Mouse (Mus musculus): ENCODE results near the gene Ssx2ip. TPM values are rescaled to one million over a fixed set of nuclear protein-coding genes. Genes with fewer than 3 reads are reported as not detected.
A peak's percentile ranks its signal among the peaks of the same experiment; 100 is the strongest.

The Ssx2ip gene
- polyA plus RNA-seq, 1 experiment from 2014 or later: 25.1 TPM

- Histone ChIP-seq H3K4me3 (ENCODE audit: low read depth, low read length) (no peak overlapping the region), H3K9me3 (ENCODE audit: control insufficient read depth, low read length) (no peaks in the 10 kb centered on the region), H3K27me3 (ENCODE audit: control insufficient read depth, insufficient read depth, low read length) (no peaks in the 10 kb centered on the region), H3K9ac (ENCODE audit: low read depth, low read length) (no peak overlapping the region), H3K4me1 (replicated peaks; ENCODE audit: control insufficient read depth, insufficient read depth, low read length) (no peaks in the 10 kb centered on the region; the same call in 1 of the 2 replicates), H3K4me2 (replicated peaks; ENCODE audit: low read depth, low read length) (no peak overlapping the region), H3K27ac (ENCODE audit: low read depth, low read length) (no peak overlapping the region), H3K36me3 (ENCODE audit: control insufficient read depth, insufficient read depth, low read length) (no peaks in the 10 kb centered on the region)
- ATAC-seq (ENCODE audit: low FRiP score): no peak
- DNase-seq (ENCODE audit: low spot score): no peak
- WGBS: 89% methylated on average over 3 of the region's 3 CpGs
These were observed 43.2 kb downstream of the Ssx2ip start for GRCm38 (mm10) chr3:146447598-146447997.

- H3K27me3 ChIP-seq (ENCODE audit: control insufficient read depth, insufficient read depth, low read length): no peaks in the 10 kb centered on the region
- H3K36me3 ChIP-seq (ENCODE audit: control insufficient read depth, insufficient read depth, low read length): no peaks in the 10 kb centered on the region
- 89% methylated on average over 10 of the region's 10 CpGs for WGBS
- no peak overlapping the region for H3K4me2 ChIP-seq (replicated peaks; ENCODE audit: low read depth, low read length)
- H3K27ac ChIP-seq (ENCODE audit: low read depth, low read length): no peak overlapping the region
- H3K9me3 ChIP-seq (ENCODE audit: control insufficient read depth, low read length): no peaks in the 10 kb centered on the region
- DNase-seq (ENCODE audit: low spot score) (no peak), ATAC-seq (ENCODE audit: low FRiP score) (no peak)
- H3K4me3 ChIP-seq (ENCODE audit: low read depth, low read length): no peak overlapping the region
- H3K9ac ChIP-seq (ENCODE audit: low read depth, low read length): no peak overlapping the region
- H3K4me1 ChIP-seq (replicated peaks; ENCODE audit: control insufficient read depth, insufficient read depth, low read length): no peaks in the 10 kb centered on the region; the same call in 1 of the 2 replicates
These were observed 43.9 kb downstream of the Ssx2ip start for GRCm38 (mm10) chr3:146448372-146448771.

- Histone ChIP-seq H3K4me1 (replicated peaks; ENCODE audit: control insufficient read depth, insufficient read depth, low read length) (no peaks in the 10 kb centered on the region; the same call in 1 of the 2 replicates), H3K4me2 (replicated peaks; ENCODE audit: low read depth, low read length) (no peak overlapping the region), H3K4me3 (ENCODE audit: low read depth, low read length) (no peak overlapping the region), H3K27ac (ENCODE audit: low read depth, low read length) (no peak overlapping the region), H3K36me3 (ENCODE audit: control insufficient read depth, insufficient read depth, low read length) (no peaks in the 10 kb centered on the region), H3K9ac (ENCODE audit: low read depth, low read length) (no peak overlapping the region), H3K9me3 (ENCODE audit: control insufficient read depth, low read length) (no peaks in the 10 kb centered on the region), H3K27me3 (ENCODE audit: control insufficient read depth, insufficient read depth, low read length) (no peaks in the 10 kb centered on the region)
- WGBS: 85% methylated on average over 6 of the region's 6 CpGs
- DNase-seq (ENCODE audit: low spot score): no peak
- no peak for ATAC-seq (ENCODE audit: low FRiP score)
These were observed 44.5 kb downstream of the Ssx2ip start for GRCm38 (mm10) chr3:146448969-146449368.

GRCm38 (mm10) chr3:146449745-146450250, 45.4 kb downstream of the Ssx2ip start, which contains the start of gene Ctbs:
Ctbs (plus strand) TSS chr3:146449795.
- Histone ChIP-seq H3K27me3 (ENCODE audit: control insufficient read depth, insufficient read depth, low read length) (no peaks in the 10 kb centered on the region), H3K36me3 (ENCODE audit: control insufficient read depth, insufficient read depth, low read length) (no peaks in the 10 kb centered on the region), H3K9ac (ENCODE audit: low read depth, low read length) (peak within 1 kb of the TSS; percentile 69), H3K27ac (ENCODE audit: low read depth, low read length) (peak within 1 kb of the TSS; percentile 31; the same call in 1 of the 2 replicates), H3K4me3 (ENCODE audit: low read depth, low read length) (peak within 1 kb of the TSS; percentile 45), H3K4me2 (replicated peaks; ENCODE audit: low read depth, low read length) (peak within 1 kb of the TSS; percentile 67), H3K4me1 (replicated peaks; ENCODE audit: control insufficient read depth, insufficient read depth, low read length) (no peaks in the 10 kb centered on the region; the same call in 1 of the 2 replicates), H3K9me3 (ENCODE audit: control insufficient read depth, low read length) (no peaks in the 10 kb centered on the region)
- DNase-seq (ENCODE audit: low spot score) (no peak), ATAC-seq (ENCODE audit: low FRiP score) (no peak)
- 59% methylated on average over 9 of the region's 9 CpGs for WGBS

- WGBS: under 1% methylated on average over 29 of the region's 29 CpGs
- Histone ChIP-seq H3K4me1 (replicated peaks; ENCODE audit: control insufficient read depth, insufficient read depth, low read length) (no peaks in the 10 kb centered on the region; the same call in 1 of the 2 replicates), H3K36me3 (ENCODE audit: control insufficient read depth, insufficient read depth, low read length) (no peaks in the 10 kb centered on the region), H3K27me3 (ENCODE audit: control insufficient read depth, insufficient read depth, low read length) (no peaks in the 10 kb centered on the region), H3K27ac (ENCODE audit: low read depth, low read length) (peak overlapping the region; percentile 31; the same call in 1 of the 2 replicates), H3K9ac (ENCODE audit: low read depth, low read length) (peak overlapping the region; percentile 69), H3K9me3 (ENCODE audit: control insufficient read depth, low read length) (no peaks in the 10 kb centered on the region), H3K4me2 (replicated peaks; ENCODE audit: low read depth, low read length) (peak overlapping the region; percentile 67), H3K4me3 (ENCODE audit: low read depth, low read length) (peak overlapping the region; percentile 45)
- ATAC-seq (ENCODE audit: low FRiP score) (peak; percentile 99), DNase-seq (ENCODE audit: low spot score) (peak; percentile 96)
These were observed 46.0 kb downstream of the Ssx2ip start for GRCm38 (mm10) chr3:146450371-146450841.

GRCm38 (mm10) chr3:146451375-146451774, 46.9 kb downstream of the Ssx2ip start:
- 90% methylated on average over 5 of the region's 5 CpGs for WGBS
- ATAC-seq (ENCODE audit: low FRiP score): no peak
- Histone ChIP-seq H3K27ac (ENCODE audit: low read depth, low read length) (no peak overlapping the region), H3K27me3 (ENCODE audit: control insufficient read depth, insufficient read depth, low read length) (no peaks in the 10 kb centered on the region), H3K9ac (ENCODE audit: low read depth, low read length) (no peak overlapping the region), H3K4me2 (replicated peaks; ENCODE audit: low read depth, low read length) (no peak overlapping the region), H3K36me3 (ENCODE audit: control insufficient read depth, insufficient read depth, low read length) (no peaks in the 10 kb centered on the region), H3K9me3 (ENCODE audit: control insufficient read depth, low read length) (no peaks in the 10 kb centered on the region), H3K4me1 (replicated peaks; ENCODE audit: control insufficient read depth, insufficient read depth, low read length) (no peaks in the 10 kb centered on the region; the same call in 1 of the 2 replicates), H3K4me3 (ENCODE audit: low read depth, low read length) (no peak overlapping the region)
- DNase-seq (ENCODE audit: low spot score): no peak

- no peaks in the 10 kb centered on the region for H3K9me3 ChIP-seq (ENCODE audit: control insufficient read depth, low read length)
- H3K9ac ChIP-seq (ENCODE audit: low read depth, low read length): no peak overlapping the region
- ATAC-seq (ENCODE audit: low FRiP score): no peak
- no peak for DNase-seq (ENCODE audit: low spot score)
- H3K4me2 ChIP-seq (replicated peaks; ENCODE audit: low read depth, low read length): no peak overlapping the region
- H3K27me3 ChIP-seq (ENCODE audit: control insufficient read depth, insufficient read depth, low read length): no peaks in the 10 kb centered on the region
- no peaks in the 10 kb centered on the region for H3K36me3 ChIP-seq (ENCODE audit: control insufficient read depth, insufficient read depth, low read length)
- H3K4me1 ChIP-seq (replicated peaks; ENCODE audit: control insufficient read depth, insufficient read depth, low read length): no peaks in the 10 kb centered on the region
- no peak overlapping the region for H3K4me3 ChIP-seq (ENCODE audit: low read depth, low read length)
- WGBS: 64% methylated on average over 2 of the region's 2 CpGs
- no peak overlapping the region for H3K27ac ChIP-seq (ENCODE audit: low read depth, low read length)
These were observed 58.5 kb downstream of the Ssx2ip start for GRCm38 (mm10) chr3:146462939-146463338.

GRCm38 (mm10) chr3:146469226-146469625, 64.8 kb downstream of the Ssx2ip start:
- DNase-seq (ENCODE audit: low spot score) (no peak), ATAC-seq (ENCODE audit: low FRiP score) (no peak)
- Histone ChIP-seq H3K27me3 (ENCODE audit: control insufficient read depth, insufficient read depth, low read length) (no peaks in the 10 kb centered on the region), H3K4me1 (replicated peaks; ENCODE audit: control insufficient read depth, insufficient read depth, low read length) (no peaks in the 10 kb centered on the region), H3K9ac (ENCODE audit: low read depth, low read length) (no peak overlapping the region), H3K36me3 (ENCODE audit: control insufficient read depth, insufficient read depth, low read length) (no peaks in the 10 kb centered on the region), H3K27ac (ENCODE audit: low read depth, low read length) (no peak overlapping the region), H3K9me3 (ENCODE audit: control insufficient read depth, low read length) (no peaks in the 10 kb centered on the region), H3K4me2 (replicated peaks; ENCODE audit: low read depth, low read length) (no peak overlapping the region), H3K4me3 (ENCODE audit: low read depth, low read length) (no peak overlapping the region)
- WGBS: 82% methylated on average over 2 of the region's 2 CpGs

GRCm38 (mm10) chr3:146472657-146473056, 68.2 kb downstream of the Ssx2ip start:
- 71% methylated on average over 4 of the region's 4 CpGs for WGBS
- no peaks in the 10 kb centered on the region for H3K27me3 ChIP-seq (ENCODE audit: control insufficient read depth, insufficient read depth, low read length)
- H3K9me3 ChIP-seq (ENCODE audit: control insufficient read depth, low read length): no peaks in the 10 kb centered on the region
- H3K4me2 ChIP-seq (replicated peaks; ENCODE audit: low read depth, low read length): no peak overlapping the region
- no peaks in the 10 kb centered on the region for H3K36me3 ChIP-seq (ENCODE audit: control insufficient read depth, insufficient read depth, low read length)
- no peak overlapping the region for H3K4me3 ChIP-seq (ENCODE audit: low read depth, low read length)
- DNase-seq (ENCODE audit: low spot score) (no peak), ATAC-seq (ENCODE audit: low FRiP score) (no peak)
- no peak overlapping the region for H3K9ac ChIP-seq (ENCODE audit: low read depth, low read length)
- no peaks in the 10 kb centered on the region for H3K4me1 ChIP-seq (replicated peaks; ENCODE audit: control insufficient read depth, insufficient read depth, low read length)
- H3K27ac ChIP-seq (ENCODE audit: low read depth, low read length): no peak overlapping the region

Data from hindbrain, embryonic 11.5 days (tissue).